Mouse (Mus musculus) CH12F3 (cell line): Measurements from ENCODE around the gene Gm20479.

Experiments
- in situ Hi-C: fragments of 300-500 bp; cut with MboI; formaldehyde crosslinking; loops from 2 replicates; pipeline ENCODE4 v1.14.3; 2020; ENCODE audit warnings: low sequenced_read_pairs

Gm20479 gene

DNA sequence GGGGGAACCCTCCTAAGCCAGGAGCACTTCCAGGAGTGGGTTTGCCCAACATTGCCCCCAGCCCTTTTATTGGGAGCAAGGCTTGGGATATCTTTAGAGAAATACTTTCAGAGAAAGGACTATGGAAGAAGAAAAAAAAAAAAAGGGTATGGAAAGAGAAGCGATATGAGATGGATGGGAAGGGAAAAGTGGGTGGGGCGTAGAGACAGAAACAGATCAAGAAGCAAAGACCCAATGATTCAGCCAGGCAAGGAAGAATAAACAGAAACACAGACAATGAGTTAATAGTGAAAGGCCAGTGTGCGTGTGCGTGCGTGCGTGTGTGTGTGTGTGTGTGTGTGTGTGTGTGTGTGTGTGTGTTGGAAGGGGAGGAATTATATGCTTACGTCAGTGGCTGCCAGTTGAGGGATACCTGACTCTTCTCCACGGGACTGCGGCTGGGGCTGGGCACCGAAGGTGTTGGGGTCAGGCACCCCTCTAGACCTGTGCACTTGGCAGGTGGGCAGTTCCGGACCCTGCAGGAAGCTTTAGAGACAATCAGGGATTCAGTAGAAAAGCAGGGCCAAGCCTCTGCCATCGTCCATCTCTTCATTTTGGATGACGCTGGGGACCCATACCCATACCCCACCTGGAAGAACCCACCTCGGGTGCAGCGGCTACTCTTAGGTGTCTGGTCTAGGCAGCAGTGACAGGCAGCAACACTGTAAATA, 22.1 kb downstream of the Gm20479 start:
- in situ Hi-C loops = no loop called here

DNA sequence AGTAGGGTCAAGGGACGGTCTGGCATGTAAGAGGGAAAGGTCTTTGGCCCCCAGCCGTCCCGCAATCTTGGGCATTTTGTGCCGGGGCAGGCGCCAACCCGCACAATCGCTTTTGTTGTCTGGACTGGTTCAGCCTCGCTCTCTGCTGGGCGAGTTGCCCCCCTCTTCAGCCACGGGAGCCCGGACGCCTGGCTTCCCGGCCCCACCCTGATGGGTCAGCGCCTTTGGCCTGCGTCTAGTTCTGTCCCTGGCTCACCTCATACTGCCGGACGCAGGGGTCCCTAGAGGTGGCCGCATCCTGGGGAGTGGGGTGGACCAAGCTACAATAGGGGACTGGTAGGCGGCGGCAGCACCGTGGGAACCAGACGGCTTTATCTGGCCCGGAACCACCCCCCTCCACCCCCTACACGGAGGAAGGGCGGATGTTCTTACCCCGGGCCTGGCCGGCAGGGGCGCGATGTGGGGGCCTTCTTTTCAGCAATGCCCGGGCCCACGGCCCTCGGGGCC, 22.8 kb downstream of the Gm20479 start:
- in situ Hi-C loops = no loop called here

DNA sequence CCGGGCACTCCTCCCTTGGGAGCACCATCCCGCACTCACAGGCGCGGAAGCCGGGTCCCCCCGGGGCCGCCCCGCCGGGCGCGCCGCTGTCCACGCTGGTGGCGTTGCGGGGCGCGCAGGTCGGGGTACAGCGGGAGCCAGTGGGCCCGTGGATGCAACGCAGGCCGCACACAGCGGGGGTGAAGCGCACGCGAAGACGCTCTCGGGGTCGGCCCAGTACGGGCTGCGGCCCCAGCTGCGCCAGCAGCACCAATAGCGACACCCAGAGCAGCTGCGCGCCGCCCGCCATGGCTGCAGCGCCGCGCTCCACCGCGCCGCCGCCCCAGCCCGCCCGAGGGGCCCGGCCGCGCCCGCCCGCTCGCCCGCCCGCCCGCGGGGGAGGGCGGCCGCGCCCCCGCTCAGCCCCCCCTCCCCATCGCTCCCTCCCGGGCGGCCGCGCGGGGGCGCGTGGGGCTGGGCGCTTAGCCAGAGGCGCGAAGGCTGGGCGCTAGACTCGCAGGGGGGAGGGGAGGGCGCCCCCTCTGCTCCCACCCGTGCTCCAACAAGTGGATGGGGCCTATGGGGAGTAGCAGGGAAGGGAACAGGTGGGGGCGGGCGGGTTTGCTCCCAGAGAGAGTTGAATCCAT, 23.8 kb downstream of the Gm20479 start:
- in situ Hi-C loops = no loop called here

DNA sequence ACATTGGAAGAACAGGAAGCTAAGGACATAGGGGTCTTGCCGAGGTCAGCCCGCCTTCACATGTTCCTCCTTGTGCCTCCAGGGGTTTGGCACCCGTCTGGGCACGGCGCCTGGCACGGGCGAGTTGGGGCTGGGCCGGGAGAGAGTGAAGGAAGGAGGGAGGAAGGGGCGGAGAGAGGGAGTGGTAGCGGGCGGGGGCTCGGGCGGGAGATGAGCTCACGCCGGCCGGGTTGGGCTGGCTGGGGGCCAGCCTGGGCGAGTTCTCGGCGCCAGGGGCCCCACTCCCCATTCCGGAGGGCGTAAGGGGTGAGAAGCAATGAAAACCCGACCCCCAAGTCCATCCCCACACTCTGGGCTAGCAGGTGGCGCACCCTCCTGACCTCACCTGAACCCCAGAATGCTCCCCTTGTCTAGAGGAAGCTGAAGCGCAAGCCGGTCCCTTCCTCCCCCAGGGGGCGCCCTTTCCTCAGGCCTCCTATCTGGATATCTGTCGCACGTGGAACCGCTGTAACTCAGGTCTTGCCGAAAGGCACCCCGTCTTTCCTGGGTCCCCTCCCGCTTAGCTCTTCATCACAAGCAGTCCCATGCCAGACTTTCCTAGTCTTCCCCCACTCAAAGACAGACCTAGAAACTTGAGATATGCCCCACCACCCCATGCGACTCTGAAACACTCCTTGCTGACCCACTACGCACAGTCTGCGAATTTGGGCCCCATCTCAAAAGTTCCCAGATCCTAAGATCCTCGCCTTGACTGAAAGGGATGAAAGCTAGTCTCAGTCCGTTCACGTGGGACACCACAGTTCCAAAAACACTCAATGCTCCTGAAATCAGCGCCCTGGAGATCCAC, 24.6 kb downstream of the Gm20479 start:
- in situ Hi-C loops = no loop called here

DNA sequence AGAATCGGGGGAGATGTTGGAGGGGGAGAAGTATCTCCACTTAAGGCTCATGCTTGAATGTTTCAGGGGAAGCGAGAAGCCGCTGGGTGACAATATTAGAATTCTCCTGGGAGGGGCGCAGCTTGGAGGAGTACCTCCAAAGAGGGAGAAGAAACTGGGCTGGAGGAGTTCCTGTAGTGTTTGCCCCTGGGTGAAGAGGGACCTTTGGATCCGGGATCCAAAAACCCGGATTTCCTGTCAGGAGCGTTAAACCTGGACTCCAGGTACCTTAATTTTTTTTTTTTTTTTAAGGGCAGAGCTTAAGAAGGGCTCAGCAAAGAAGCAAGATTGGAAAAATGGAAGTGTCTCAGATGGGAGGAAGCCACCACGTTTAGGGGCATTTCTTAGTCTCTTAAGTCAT, 25.4 kb downstream of the Gm20479 start:
- in situ Hi-C loops = no loop called here

DNA sequence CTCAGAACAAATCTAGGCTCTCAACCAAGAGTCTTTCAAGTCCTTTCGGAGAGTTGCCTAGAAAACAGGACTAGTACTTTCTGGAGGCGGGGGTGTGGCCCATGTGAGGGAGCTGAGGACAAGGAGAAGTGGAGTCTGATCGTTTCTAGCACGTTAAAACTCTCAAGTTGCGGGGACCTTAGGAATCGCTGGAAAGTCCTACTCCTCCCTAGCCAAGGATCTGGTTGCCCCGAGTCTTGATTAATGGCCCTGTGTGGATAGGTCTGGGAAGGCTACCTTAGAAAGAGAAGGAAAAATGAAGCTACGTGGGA, 25.7 kb downstream of the Gm20479 start:
- in situ Hi-C loops = no loop called here

DNA sequence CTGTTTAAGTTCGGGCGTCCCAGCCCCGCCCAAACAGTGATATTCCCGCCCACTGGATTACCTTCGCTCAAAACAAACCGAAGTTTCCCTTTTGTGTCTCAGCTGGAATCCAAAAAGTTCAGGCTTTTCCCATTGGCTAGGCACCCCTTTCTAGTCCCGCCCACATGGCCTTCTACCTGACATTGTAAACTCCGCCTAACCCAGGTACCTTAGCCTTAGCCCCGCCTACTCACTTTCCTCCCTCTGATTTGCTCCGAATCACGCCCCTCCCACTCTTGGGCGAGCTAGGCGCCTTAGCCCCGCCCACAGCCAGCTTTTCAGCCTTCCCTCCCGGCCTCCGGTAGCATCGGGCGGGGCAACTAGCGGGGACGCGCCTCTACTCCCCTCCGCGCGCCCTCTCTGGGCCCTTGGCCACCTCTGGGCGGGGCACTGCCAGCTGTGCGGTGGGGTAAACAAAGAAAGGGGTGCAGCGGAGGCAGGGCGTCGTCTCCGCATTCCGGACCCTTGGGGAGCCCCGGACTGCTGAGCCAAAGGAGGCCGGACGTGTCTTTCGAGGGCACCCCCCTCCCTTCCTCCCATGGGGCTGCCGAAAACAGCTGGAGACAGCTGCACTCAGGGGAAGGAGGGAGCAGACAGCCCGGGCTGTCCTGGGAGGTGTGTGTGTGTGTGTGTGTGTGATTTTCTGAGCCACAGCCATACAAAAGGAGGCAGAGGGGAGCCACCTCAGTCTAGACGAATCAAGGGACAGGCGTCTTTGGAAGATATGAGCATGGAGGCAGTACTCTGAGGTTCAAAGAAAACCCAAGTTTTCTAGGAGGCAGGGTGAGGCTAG, 26.3 kb downstream of the Gm20479 start:
- in situ Hi-C loops = no loop called here

DNA sequence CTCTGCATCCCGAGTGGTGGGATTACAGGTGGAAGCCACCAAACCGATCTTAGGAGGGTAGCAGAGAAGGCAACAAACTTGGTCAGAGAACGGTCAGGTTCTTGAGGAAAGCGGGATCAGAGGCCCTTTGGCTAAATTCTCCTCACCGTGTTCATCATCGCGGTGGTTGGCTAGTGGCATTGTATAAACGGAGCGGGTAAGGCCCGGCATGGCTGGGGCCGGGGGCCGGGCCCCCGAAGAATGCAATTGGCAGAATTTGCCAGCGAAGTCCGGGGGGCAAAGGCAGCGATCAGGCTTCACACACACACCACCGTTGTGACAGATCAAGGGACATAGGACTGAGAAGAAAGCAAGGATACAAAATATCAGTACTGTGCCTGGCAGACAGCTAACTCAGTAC, 27.2 kb downstream of the Gm20479 start:
- in situ Hi-C loops = no loop called here

DNA sequence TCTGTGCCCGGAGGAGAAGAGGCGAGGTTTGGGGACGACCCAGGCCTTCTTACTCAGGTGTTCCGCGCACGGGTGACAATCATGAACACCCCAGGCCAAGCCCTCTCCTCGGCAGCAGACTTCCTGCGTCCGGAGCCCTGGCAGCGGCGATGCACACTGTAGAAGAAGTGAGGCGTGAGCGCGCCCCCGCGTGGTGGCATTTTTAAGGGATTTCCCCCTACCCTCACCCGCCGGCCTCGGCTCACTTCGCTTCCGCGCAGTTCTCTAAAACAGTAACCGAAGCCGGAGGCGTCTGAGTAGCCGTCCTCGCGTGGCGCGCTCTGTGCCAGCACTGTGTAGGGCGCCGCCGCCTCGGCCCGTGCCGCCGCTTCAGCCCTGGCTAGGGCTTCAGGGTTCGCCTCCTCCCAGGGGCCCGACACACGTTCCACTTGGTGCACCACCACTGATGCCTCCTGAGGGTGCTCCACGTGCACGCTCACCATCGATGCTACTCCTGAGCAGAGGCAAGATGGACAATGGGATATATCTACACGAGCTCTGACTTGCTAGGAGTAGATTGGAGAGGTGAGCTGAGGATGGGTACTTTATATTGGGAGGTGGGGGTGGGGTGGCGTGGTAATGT, 27.8 kb downstream of the Gm20479 start:
- in situ Hi-C loops = no loop called here

DNA sequence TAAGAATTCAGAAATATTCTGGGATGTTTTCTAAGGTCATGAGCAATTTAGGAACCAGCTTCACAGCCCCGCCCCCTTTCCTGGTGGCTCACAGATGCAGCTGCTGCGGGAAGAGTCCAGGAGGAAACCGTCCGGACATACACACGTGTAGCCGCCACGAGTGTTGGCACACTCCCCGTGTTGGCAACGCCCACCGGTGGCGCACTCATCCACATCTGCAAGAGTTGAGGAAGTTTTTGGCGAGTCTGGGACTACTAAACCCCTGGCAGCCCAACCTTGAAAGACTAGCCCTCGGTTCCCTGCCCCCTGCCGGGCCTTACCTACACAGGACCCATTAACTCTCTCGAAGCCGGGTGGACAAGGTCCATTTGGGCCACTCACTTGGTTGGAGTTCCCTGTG, 28.6 kb downstream of the Gm20479 start:
- in situ Hi-C loops = no loop called here

DNA sequence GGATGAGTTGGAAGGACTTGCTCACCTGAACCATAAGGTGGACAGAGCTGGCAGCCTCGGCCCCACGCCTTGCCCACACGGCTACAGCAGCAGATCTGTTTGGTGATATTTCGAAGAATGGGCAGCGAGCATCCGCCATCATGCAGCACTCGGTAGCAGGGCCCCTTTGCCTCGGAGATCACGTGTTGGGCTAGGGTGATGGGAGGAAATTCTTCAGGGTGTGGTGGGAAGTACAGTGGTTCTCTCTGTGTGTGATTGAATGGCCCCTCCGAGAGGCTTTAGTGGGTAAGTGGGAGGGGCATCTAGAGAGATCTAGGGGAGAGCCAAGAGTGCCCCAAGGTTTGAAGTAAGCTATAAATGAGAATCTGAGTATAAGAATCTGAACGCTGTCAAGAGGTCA, 29.1 kb downstream of the Gm20479 start:
- in situ Hi-C loops = no loop called here

DNA sequence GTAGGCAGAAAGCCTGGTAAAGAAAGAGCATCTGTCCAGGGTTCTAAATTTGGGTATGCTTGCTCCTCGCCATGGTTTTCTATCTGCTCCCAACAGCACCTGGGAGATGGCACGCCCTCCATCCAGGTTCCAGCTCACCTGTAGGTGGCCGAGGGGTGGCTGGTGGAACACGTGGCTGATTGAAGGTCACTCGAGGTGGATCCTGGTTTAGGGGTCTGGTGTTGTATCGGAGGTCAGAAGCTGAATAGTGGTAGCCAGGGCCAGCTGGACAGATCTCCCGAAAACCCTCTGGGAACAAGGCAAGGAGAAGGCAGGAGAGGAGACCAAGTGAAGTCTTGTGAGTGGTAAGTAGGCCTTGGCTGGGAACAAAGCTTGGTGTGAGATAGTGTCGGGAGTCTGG, 29.7 kb downstream of the Gm20479 start:
- in situ Hi-C loops = no loop called here

DNA sequence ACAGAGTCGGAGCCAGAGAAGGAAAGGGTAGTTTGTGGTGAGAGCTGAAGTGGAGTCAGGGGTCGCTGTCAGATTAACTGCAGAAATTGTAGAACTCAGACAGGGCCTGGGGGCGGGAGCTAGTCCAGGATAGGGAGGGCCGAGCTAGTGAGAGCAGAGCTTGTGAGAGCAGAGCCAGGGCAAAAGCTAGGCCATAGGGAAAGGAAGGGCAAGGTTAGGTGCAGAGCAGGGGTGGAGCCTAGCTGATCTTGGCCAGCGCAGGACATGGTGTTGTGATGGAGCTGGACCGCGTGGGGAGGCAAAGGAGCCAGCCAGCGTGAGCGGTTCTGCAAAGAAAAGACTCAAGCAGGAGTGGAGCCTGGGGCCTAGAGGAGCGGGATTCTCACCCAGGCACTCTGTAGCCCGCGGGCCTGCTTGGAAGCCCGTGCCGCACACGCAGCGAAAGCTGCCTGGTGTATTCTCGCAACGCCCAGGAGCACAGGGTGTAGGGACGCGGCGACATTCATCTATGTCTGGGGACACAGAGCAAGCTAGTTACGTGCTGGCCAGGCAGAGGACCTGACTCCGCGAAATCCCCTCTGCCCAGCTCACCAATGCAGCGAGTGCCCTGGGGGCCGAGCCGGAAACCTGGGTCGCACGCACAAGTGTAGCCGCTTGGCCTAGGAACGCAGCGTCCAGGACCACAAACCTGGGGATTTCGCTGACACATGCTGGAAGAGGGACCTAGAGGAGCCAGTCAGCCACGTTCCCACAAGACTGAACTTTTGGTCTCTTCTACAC, 30.9 kb downstream of the Gm20479 start:
- in situ Hi-C loops = no loop called here

DNA sequence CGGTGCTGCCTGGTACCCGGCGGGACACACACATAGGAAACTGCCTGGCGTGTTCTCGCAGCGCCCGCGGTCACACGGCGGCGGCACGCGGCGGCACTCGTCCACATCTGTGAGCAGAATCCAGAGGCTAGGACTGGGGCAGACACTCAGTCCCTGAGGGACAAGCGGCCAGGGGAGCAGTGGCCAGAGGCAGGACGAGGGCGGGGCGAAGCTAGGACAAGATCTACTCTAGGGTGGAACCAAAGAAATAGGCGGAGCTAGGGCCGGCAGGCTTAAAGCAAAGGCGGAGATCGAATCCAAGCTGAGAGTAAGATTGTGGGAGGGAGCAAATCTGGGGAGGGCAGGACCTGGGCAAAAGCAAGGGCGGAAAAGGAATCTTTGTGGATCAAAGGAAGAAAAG, 31.5 kb downstream of the Gm20479 start:
- in situ Hi-C loops = no loop called here

DNA sequence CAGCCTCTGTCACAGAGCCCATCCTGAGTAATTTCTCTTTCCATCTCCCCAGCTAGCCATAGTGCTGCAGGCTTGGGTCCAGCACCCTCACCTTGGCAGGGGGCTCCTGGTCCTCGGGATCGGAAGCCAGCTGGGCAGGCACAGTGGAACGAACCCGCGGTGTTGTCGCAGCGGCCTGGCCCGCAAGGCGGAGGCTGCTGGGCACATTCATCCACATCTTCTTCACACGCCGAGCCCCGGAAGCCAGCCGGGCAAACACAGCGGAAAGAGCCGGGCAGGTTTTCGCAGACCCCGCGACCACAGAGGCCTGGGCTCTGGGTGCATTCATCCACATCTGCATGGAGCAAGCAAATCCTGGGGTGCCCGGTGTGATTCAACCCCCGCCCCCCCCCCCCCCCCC, 32.3 kb downstream of the Gm20479 start:
- in situ Hi-C loops = no loop called here

DNA sequence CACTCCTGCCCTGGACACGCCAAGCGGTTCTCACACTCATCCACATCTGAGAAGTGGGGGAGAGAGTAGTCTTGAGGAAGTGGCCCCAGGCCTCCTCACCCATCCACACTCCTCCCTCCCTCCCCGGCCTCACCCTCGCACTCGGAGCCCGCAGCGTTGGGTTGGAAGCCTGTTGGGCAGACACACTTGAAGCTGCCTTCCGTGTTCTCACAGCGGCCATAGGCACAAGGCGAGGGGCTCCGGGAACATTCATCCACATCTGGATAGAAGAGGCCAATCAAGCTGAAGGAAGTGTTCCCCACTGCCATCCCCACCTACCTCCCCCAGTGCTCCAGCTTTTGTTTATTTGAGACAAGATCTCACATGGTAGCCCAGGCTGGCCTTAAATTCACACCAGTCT, 33.1 kb downstream of the Gm20479 start:
- in situ Hi-C loops = no loop called here

DNA sequence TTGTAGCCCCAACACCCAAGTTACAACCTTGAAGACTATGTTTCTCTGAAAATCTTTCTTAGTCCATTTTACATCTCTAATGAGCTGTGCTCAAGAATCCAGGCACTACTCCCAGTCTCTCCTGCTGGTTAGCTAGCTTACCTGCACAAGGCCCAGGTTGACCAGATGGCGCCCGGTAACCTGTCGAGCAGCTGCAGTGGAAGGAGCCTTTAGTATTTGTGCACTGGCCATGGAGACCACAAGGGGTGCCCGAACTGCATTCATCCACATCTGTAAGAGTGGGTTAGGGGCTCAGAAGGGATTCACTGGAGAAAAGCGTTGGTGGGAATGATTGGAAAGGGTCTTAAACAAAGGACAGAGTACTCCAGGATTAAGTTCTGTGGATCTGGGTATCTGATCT, 34.2 kb downstream of the Gm20479 start:
- in situ Hi-C loops = no loop called here

DNA sequence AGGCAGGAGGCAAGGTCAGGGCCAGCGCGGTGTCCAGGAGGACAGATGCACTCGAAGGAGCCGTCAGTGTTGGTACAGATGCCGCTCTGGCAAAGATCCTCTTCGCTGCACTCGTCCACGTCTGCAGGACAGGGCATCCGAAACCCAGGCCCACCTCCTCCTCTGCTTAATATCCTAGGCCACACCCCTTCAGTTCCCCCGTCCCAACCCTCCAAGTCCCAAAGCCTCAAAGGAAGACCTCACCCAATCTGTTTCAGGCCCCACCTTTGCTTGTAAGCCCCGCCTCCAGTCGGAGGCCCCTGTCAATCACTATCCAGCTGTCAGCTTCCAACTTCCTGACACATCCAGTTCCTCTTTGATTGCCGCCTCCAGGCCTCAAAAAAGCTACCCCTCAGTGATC, 34.9 kb downstream of the Gm20479 start:
- in situ Hi-C loops = no loop called here

DNA sequence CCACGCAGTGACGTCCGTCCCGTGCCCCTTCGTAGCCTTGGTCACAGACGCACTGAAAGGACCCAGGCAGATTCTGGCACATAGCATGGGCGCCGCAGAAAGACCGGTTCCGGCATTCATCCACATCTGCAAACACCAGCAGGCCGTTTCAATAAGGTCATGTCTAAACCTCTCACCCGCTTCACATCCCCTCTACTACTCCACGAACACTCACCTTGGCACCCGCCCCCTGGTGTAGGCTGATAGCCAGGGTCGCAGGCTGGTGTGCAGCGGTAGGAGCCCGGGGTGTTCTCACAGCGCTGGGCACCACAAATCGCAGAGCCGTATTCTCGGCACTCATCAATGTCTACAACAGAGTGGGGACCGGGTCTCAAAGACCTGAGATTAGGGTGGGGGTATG, 37.8 kb downstream of the Gm20479 start:
- in situ Hi-C loops = no loop called here

DNA sequence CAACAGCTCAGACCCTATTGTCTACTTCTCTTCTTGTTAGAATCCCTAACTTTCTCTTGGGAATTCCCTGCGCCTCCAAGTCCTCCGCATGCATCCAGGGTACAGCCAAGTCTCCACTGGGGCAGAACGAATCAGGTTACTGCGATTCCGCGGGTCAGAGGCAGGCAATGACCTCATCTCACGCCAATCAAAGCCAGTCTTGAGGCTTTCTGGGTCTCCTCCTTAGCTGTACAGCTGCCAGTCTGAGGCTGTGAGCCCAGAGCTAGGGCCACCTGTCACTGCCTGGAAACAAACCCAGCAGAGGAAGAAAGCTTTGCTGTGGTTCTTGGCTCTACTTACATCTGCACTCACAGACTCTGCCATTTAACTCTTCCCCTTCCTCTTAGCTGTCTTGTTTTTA, 41.3 kb downstream of the Gm20479 start:
- in situ Hi-C loops = no loop called here
